Mouse (Mus musculus) adrenal gland, postnatal 25 days (tissue): ENCODE results near the gene Slc7a11. TPM values are rescaled to one million over a fixed set of nuclear protein-coding genes. Genes with fewer than 3 reads are reported as not detected.

Experiments
- DNase-seq: peaks from one replicate; pipeline ENCODE4 v3.0.0; 2021; ENCODE audit warnings: mixed read lengths
- total RNA-seq: library from RNA; stranded (reverse); gene quantifications from 2 replicates; pipeline ENCODE4 v1.2.3, GENCODE M21; 2021

The Slc7a11 gene
- total RNA-seq, 1 experiment from 2014 or later, result 0.67 TPM

DNA sequence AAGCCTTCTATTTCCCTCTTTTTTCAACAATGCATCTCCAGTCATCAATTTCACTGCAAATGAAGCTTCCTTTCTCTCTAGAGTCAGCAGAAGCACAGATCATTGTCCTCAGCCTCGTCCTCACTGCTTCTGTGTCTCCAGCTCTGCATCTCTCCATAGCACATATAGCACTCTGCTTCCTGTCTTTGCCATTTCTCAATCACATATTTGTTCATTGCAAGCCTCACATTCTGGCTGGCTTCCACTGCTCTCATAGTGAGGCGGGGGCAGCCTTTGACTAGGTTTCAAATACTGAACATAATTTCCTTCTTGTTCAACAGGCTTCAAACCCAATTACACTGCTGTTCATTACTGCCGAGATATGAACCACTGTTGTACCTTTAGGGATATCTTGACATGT is 305.1 kb downstream of the Slc7a11 start:
- DNase-seq, result no peak

DNA sequence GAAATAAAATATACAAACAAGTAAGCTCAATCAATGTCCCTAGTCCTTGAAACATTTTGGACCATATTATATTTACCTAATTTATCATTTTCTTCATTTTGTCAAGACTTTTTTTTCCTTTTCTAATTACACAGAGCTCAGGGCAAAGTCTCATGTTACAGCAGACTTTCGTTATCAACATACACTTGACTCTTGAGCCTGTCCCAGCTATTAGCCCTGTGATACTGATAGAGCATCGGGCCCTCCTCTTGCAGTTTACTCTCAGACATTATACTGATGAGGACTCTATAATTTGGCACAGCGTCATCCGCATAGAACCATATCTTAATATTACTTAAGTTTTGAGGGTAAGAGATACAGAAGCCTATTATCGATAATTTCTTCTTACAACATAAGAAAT is 311.2 kb downstream of the Slc7a11 start:
- DNase-seq, result no peak

DNA sequence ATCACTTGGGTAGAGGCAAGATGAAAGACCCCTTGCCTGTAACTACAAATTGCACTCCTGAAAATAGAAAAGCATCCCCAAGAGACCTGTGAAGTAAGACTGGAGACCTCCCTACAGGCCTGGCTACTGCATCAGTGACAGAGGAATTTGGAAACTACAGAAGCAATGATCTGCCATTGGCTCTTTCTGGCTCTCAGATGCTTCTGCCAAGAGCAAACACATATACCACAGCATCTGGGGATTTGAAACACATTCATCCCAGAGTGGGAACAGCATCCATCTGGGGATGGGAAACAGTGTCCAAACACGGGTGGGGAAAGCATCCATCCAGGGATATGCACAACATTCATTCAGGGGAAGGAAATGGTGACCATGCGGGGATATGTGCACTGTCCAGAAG is 313.1 kb downstream of the Slc7a11 start:
- DNase-seq, result no peak

DNA sequence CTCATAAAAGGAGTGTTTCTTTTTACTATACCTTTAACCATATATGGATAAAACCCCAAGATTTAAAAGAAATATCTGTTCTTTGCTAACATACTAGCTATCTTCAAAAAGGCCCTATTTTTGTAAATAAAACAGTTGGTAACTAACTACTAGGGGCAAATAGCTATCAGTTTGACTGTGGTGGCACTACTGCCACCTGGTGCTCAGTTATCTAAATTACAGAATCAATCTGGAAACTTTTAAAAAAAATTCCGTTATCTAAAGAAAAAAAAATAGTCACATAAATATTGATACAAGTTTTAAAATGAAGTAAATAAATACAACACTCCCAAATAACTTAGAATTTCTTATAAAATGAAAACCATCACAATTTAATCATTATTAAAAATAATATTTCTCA is 322.4 kb downstream of the Slc7a11 start:
- no peak for DNase-seq

DNA sequence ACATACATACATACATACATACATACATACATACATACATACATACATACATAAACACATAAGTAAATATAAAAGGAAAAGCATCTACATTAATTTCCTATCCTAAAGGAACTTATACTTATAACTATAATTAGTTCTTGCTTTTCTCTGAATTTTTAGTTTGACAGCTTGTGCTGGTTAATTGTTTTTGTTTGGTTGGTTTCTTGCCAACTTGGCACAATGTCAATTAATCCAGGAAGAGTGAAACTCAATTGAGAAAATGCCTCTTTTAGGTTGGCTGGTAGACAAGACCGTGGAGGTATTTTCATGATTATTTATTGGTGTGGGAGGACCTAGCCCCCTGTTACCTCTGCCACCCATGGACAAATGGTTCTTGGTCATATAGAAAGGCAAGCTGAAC is 327.1 kb downstream of the Slc7a11 start:
- no peak for DNase-seq

DNA sequence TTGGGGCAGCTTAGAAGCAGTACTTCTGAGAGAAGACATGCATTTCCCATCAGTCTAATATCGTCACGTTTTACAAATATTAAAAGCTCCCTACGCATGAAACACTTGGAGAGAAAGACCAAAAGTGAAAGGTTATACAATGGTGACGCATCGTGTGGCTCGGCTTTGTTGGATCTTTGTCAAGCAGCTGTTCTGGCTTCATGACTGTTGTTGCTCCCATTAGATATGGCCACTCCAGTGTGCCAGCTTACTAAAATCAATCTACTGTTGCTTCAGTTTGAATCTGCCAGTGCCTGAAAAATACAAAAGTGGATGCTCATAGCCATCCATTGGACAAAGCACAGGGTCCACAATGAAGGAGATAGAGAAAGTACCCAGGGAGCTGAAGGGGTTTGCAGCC is 337.9 kb downstream of the Slc7a11 start:
- DNase-seq, result no peak

DNA sequence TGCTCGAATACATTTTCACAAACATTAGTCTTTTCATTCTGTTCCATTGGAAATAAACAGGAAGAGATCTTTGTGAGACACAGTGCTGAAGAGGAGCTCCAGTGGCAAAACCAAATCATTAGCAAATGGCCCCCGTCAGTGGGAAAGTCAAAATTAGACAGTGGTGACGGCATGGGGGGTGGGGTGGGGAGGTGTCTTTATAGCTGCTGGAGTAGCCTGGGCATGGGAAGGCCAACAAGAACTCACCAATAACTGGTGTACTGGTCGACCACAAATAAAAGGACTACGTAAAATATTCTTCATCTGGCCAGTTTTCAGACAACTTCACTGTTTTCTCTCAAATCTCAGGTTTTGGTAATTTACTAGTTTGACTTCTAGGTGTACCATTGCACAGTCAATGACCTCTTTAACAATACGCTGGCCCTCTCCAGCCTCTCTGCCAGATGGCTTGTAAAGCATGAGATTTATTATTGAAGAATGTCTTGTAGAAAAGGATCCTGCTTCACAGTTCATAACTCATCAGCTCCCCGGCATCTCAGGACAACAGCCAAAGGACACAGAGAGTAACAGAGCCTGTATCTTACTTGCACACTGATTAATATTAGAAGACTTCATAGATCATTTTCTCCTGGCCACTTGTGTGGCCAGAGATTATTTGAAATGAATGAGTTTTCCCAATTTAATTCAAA is 348.9 kb downstream of the Slc7a11 start:
- no peak for DNase-seq

DNA sequence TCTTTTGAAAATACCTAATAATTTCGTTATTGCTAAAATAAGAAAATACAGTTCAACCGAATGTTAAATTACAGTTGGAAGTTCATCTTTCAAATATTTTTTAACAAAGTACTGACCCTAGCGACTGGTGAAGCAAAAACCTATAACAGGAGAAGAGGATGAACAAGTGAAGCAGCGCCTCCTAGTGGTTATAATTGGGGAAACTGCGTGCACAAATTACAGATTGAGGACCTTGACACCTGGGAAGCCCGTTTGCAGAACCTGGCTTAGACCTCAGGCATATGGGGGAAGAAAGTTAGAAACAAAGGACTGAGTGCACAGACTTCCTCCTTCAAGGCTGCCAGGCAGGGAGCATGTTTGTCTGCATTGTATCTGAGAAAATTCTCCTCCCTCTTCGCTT is 366.4 kb downstream of the Slc7a11 start:
- DNase-seq, result peak; percentile 18

DNA sequence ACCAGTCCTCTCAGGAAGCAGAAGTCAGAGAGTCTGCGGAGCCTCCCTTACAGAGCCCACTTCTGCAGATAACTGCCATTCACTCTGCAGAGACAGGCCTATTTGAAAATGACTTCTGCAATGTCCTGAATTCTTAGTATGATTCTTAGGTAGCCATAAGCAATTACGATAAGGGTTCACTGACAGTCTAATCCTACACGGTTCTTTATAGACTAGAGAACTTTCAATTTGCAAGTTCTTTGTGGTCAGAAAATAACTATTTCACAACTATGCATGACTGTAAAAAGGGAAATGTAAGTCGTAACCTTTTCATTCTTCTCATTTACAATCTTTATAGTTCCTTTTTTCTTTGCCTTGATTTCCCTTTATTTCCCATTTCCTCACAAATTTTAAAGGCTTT is 380.0 kb downstream of the Slc7a11 start:
- no peak for DNase-seq

DNA sequence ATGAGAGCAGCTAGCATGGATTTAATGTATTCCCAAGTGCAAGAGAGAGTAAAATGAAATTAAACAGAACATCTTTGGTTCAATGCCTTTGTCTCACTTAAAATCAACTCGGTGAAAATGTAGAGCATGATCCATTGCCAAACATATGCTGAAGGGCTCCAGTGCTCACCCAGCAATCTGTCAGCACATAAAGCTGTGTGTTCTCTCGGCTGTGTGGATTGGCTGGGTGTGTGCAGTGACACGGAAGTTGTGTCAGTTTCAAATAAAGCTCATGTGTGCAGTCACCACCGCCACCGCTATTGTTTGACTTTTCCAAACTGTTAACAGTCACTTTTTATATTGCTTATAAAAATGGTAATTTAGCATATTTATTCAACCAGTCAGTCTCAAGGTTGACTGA is 398.7 kb downstream of the Slc7a11 start:
- no peak for DNase-seq

DNA sequence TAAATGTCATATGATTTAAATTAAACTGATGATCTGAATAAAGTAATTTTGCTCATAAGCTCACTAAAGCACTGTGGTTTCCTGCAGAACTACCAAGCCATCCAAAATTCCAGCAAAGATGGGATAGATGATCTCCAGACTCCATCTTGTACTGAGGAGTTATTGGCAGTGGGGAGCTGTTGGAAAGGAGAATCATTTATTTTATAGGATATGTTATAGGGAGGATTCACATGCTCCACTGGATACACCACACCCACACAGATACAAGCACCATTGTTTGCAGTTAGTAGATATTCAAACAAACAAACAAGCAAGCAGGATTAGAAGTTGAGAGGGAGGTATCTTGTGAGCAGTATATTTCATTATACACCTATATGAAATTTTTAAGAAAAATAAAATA is 399.3 kb downstream of the Slc7a11 start:
- DNase-seq, result no peak

DNA sequence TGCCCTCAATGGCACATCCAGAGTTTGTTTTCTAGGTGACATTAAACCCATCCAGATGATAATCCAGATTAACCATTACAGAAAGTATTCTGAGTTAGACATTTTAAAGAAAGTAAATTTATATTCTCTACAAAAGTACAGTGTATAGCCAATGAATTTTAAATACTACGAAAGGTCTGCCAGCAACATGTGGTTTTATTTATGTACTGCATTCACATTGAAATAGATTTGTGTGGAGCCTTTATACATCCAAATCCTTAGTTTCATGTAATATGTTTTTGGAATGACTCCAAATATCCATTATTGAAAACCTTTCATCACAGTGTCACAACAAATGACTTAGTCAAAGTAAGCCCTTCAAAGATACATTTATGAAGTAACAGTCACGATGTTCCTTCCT is 402.3 kb downstream of the Slc7a11 start:
- DNase-seq, result no peak

DNA sequence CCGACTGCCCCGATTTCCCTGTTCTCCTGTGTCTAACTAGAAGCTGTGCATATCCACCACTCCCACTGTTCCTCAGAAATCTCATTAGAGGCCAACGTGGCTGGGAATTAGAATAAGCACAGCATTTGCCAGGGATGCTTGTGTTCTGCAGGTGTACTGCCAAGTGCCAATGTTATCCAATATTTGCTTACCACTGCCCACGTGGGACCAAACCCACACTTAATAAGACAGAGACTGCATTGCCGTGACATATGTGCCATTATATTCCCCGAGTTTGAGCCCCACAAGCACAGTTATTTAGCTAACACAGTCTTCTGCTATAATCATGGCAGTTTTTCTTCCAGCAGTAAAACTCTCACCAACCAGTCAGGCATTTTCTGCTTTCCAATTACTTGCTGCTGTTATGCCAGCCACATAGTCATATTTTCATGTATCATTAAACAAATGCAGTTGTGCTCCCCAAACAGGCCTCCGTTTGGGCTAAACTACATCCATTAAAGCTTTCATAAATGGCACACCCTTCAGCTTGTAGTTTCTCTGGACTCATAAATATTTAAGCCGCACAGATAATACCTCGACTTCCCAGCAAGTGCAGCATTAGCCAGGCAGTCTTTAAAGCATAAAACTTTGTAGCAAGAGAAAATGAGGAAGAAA is 407.4 kb downstream of the Slc7a11 start:
- DNase-seq, result no peak

DNA sequence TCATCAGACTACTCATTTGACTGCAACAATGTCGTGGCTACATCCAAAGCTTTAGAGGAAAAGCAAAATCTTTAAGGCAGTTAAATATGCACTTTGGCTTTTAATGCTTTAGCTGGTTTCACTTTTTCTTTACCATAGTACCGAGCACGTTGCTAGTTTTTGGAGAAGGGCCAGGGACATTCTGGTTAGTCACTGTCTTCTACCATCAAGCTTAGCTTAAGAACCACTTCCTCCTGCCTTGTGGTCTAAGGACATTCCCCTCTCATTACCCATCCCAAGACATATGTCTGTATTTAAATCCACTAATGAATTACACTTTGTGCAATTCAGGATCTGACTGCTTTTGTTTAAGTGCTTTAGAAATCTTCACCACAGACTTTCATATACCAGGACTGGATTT is 410.1 kb downstream of the Slc7a11 start:
- DNase-seq, result no peak

DNA sequence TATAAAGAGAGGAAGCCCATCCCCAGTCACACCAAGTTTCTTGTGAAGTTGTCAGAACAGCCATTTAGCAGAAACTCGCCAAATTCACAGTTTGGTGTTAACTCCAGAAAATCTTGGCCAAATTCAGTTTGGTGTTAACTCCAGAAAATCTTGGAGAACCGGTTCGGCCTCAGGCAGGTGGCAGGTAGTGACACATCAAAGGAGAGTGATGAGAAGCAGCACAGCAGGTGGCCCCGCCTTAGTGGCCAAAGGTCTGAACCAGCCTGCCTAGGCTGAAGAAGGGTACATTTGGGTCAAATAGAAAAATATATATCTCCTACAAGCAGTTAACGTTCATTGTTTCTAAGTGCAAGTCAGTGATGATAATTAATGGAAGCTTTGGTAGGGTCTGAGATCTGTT is 417.4 kb downstream of the Slc7a11 start:
- no peak for DNase-seq

DNA sequence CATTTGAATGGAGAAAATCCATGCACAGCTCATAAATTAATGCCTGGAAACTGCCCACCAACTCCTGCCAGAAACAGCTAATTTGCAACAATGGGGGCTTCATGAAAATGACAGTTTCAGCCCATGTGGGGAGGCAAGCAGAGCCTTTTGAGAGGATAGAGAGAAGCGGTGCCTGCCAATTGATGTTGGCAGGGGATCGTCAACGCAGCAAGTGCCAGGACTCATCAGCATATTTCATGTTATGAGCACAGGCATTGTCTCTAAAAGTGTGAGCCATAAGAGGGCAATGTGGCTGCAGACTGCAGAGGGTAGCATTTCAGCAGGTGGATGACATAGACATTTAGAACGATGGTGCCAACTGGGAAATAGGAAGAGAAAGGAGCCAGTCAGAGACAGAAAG is 429.0 kb downstream of the Slc7a11 start:
- peak; percentile 2 for DNase-seq

DNA sequence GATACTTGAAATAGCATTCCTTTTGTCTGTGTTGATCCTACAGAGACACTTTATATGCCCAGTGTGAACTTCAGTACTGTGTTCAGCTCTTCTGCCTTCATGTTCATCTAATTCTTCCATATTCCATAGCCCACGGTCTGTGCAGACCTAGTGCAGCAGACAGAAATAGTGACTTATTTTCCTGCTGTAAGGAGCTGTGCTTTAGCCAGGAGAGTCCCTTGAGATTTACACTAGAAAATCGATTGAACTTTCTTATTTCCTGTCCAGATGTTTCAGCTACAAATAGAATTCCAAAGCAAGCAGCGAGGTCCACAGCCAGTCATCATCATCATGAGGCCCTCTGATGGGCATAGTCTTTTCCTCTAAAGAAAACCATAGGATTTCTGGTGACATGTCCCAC is 431.4 kb downstream of the Slc7a11 start:
- DNase-seq, result no peak

DNA sequence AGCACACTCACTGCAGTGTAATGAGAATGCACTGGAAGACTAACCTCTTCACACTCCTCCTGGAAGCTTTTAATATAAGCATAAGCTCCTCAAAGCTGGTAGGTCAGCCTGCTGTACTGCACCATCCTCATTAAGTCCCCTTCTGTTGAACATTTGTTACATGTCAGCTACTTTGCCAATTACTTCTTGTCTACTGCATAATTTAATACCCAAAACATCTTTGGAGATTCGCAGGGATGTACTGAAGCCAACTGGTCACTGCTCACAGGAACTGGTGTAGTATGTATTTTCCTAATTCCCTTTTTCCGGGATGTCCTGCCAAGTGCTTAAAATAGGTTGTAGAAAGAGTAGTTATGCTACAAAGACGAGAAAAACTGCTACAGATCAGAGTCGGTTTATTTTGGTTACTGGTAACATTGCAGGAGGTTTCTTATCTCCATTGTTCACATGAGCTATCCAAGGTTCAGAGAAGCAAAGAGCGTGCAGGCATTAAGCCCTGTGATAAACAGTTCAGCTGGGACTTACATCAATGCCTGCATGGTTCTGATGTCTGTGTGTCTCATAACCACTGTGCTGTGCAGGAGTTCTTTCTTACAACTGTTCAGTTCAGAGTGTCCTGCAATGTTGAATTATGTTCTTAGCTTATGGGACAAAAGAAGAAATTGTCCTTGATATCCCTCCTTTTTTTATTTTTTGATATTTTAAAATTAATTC is 439.3 kb downstream of the Slc7a11 start:
- DNase-seq, result no peak

DNA sequence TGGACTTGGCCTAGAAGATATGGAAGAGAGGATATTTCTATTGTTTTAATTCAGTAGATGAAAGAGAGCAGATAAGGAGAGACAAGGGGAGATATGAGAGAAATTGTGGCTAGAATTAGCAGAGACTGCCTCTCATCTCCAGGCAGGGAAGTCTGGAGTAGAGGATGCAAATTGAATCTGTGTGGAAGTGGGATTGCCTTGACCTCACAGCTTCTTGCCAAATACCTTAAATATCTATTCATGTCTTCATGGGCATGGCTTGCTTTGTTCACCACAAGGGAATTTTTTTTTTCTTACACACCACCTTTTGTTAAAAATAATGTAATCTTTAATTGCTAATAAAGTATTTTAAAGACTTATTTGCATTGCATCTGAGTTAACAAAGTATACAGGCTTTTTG is 441.3 kb downstream of the Slc7a11 start:
- DNase-seq, result no peak

DNA sequence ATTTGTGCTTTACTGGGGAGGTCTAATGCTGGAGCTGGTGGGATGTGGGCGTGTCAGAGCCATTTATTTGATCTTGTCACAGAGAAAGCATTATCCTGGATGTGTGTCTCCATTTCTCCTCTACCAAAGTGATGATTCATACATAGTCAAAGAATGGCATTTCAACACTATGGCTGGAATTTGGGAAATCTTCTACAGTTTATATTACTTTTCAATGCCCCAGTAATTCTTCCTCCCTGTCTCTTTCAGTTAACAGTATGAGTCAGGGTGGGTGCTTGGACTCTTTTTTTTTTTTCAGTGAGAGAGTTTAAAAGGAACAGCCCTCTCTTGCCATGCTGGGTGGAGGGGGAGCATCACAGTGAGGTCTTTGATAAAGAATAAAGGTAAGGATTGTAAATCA is 441.8 kb downstream of the Slc7a11 start:
- no peak for DNase-seq

DNA sequence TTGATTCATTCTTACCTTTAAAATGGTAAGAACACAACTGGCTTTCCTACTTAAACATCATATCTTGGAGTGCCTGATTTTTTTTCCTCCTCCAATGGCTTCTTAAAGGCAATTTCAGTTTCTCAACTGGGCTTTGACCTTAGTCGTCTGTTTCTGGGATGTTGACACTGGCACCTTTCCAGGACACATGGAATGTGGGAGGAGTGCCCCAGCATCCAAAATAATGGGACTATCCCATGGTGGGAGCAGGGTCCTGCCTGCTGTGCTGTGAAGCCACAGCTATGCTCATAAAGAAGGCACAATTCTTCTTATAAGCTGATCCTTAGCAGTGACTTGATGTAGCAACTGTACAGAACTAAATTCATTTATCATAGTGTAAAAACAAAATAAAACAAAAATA is 450.5 kb downstream of the Slc7a11 start:
- no peak for DNase-seq

DNA sequence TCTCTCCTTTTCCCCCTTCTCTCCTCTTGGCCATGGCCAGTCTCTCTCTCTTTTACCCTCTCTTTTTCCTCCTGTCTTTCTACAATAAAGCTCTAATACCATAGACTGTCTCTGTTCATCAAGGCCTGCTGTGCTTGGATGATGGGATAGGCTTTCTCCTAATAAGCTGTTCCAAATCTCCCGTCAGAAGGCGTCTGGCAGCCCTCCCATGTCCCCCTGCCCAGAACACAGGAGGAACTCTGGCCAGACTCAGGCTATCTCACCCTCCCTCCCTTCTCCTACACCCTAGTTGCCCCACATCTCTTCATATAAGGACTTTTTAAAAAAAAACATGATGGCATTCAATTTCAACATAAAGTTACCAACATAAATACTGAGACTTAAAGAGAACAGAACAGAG is 456.2 kb downstream of the Slc7a11 start:
- DNase-seq, result no peak

DNA sequence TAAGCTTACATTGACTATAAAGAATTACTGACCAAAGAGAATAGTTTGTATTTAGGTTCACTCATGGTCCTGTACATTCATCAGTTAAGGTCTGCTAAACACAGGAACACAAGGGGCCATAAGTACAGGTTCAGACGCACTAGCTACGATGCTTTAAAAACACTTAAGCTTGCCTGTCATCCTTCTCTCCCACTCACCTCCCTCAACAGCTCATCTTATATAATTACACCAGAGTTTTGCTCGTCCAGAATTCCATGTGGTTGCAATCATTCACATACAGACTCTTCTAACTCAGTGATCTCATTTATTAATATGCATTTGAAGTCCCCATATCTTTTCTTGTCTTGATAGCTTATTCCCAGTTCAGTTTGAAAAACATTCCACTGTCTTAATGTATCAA is 458.6 kb downstream of the Slc7a11 start:
- DNase-seq, result no peak
